25 mouse cellular contexts compared by ENCODE assay signal in genomic region chr1:175469087-175469788, GRCm38 (mm10). TPM values are rescaled to one million over a fixed set of nuclear protein-coding genes. Genes with fewer than 3 reads are reported as not detected.
DNase-seq lines count a peak whose midpoint lies in the region; ATAC-seq and TF ChIP-seq lines count a peak whose summit lies in the region.
"Had no signal": no experiment of that assay in that cellular context is flagged by ENCODE, and none has a peak within 500 bp of the region (broad histone marks: within the 10 kb centered on the region; RNA-seq: fewer than 3 reads in every experiment).

No protein-coding gene starts in this region.

- H3K36me3 ChIP-seq in forebrain, embryonic 14.5 days (ENCODE audit: control insufficient read depth, insufficient read depth, low read length), result no peaks in the 10 kb centered on the region
- no peaks in the 10 kb centered on the region for H3K36me3 ChIP-seq in forebrain, postnatal 0 days (ENCODE audit: insufficient read depth)
- H3K36me3 ChIP-seq: forebrain, embryonic 15.5 days; heart, embryonic 12.5 days; limb, embryonic 12.5 days; liver, embryonic 13.5 days; lung, embryonic 15.5 days; neural tube, embryonic 15.5 days had no signal

- H3K4me2 ChIP-seq in forebrain, embryonic 14.5 days (ENCODE audit: low read length), result no peak overlapping the region
- no peak overlapping the region for H3K4me2 ChIP-seq in forebrain, postnatal 0 days (ENCODE audit: low read depth)
- H3K4me2 ChIP-seq: forebrain, embryonic 15.5 days; heart, embryonic 12.5 days; limb, embryonic 12.5 days; liver, embryonic 13.5 days; lung, embryonic 15.5 days; neural tube, embryonic 15.5 days had no signal

- no peak for ATAC-seq in forebrain, embryonic 14.5 days
- no peak; the same call in 1 of the 2 replicates for ATAC-seq in forebrain, postnatal 0 days
- ATAC-seq in megakaryocyte, adult 5-6 weeks (ENCODE audit: poor library complexity, severe bottlenecking), result peak; percentile 52
- ATAC-seq: forebrain, embryonic 15.5 days; hindbrain, postnatal 0 days had no signal

- H3K4me3 ChIP-seq in forebrain, embryonic 14.5 days (ENCODE audit: low read depth, low read length), result no peak overlapping the region
- no peak overlapping the region for H3K4me3 ChIP-seq in forebrain, postnatal 0 days (ENCODE audit: low read depth, low read length)
- no peak overlapping the region for H3K4me3 ChIP-seq in layer of hippocampus, adult 2 months
- H3K4me3 ChIP-seq: forebrain, embryonic 15.5 days; heart, embryonic 12.5 days; limb, embryonic 12.5 days; liver, embryonic 13.5 days; lung, embryonic 15.5 days; neural tube, embryonic 15.5 days had no signal

- TF ChIP-seq CTCF in forebrain, postnatal 0 days (IDR thresholded peaks at IDR 0.05; ENCODE audit: low read depth), result no peak
- no peak for TF ChIP-seq CTCF in layer of hippocampus, adult 2 months (conservative IDR thresholded peaks at IDR 0.05)

- 60% methylated on average over 8 of the region's 8 CpGs for WGBS in forebrain, embryonic 14.5 days
- 55% methylated on average over 8 of the region's 8 CpGs for WGBS in forebrain, postnatal 0 days

- H3K9ac ChIP-seq in forebrain, embryonic 14.5 days (ENCODE audit: low read length), result no peak overlapping the region
- no peak overlapping the region for H3K9ac ChIP-seq in forebrain, postnatal 0 days
- H3K9ac ChIP-seq: forebrain, embryonic 15.5 days; heart, embryonic 12.5 days; limb, embryonic 12.5 days; liver, embryonic 13.5 days; lung, embryonic 15.5 days; neural tube, embryonic 15.5 days had no signal

- intact Hi-C loops in heart, postnatal 10 days (cut with DNase I), result no loop called here

- H3K27me3 ChIP-seq in forebrain, embryonic 14.5 days (replicated peaks; ENCODE audit: control insufficient read depth, insufficient read depth, low read length), result no peaks in the 10 kb centered on the region
- H3K27me3 ChIP-seq in forebrain, postnatal 0 days (ENCODE audit: insufficient read depth, low read length), result no peaks in the 10 kb centered on the region
- H3K27me3 ChIP-seq: forebrain, embryonic 15.5 days; heart, embryonic 12.5 days; limb, embryonic 12.5 days; liver, embryonic 13.5 days; lung, embryonic 15.5 days; neural tube, embryonic 15.5 days had no signal

- no peaks in the 10 kb centered on the region for H3K4me1 ChIP-seq in forebrain, embryonic 14.5 days (ENCODE audit: control insufficient read depth, insufficient read depth, low read length)
- no peaks in the 10 kb centered on the region for H3K4me1 ChIP-seq in forebrain, postnatal 0 days (ENCODE audit: insufficient read depth)
- H3K4me1 ChIP-seq: forebrain, embryonic 15.5 days; heart, embryonic 12.5 days; limb, embryonic 12.5 days; liver, embryonic 13.5 days; lung, embryonic 15.5 days; neural tube, embryonic 15.5 days had no signal

- H3K9me3 ChIP-seq in forebrain, embryonic 14.5 days (replicated peaks; ENCODE audit: control insufficient read depth, low read length), result no peaks in the 10 kb centered on the region
- no peaks in the 10 kb centered on the region for H3K9me3 ChIP-seq in forebrain, postnatal 0 days (ENCODE audit: low read length)
- H3K9me3 ChIP-seq: forebrain, embryonic 15.5 days; limb, embryonic 12.5 days; liver, embryonic 13.5 days; lung, embryonic 15.5 days; neural tube, embryonic 15.5 days had no signal

- no peak overlapping the region for H3K27ac ChIP-seq in forebrain, embryonic 14.5 days (ENCODE audit: low read depth, low read length)
- no peak overlapping the region for H3K27ac ChIP-seq in forebrain, postnatal 0 days (ENCODE audit: low read depth, low read length)
- H3K27ac ChIP-seq in layer of hippocampus, adult 2 months, result peak overlapping the region; percentile 0
- H3K27ac ChIP-seq: forebrain, embryonic 15.5 days; hindbrain, postnatal 0 days; limb, embryonic 12.5 days; liver, embryonic 13.5 days; lung, embryonic 15.5 days; neural tube, embryonic 15.5 days had no signal

- DNase-seq in forebrain, embryonic 14.5 days (ENCODE audit: low spot score), result peak; percentile 8
- DNase-seq in forebrain, postnatal 0 days, result no peak
- no peak for DNase-seq in layer of hippocampus, adult 2 months (ENCODE audit: low spot score in 2 of 2)
- DNase-seq in layer of hippocampus, postnatal 25 days (ENCODE audit: extremely low spot score in 1 of 2, low spot score in 1 of 2), result no peak
- DNase-seq in CD4-positive helper T cell, adult 2 months (ENCODE audit: low read depth, low spot score), result peak; percentile 5
- DNase-seq in cerebellum, adult 8-10 months, result no peak
- no peak for DNase-seq in heart, postnatal 10 days
- DNase-seq: adrenal gland, postnatal 25 days; cerebellum, adult 2 months; heart, adult 11 months; heart, postnatal 36 days; kidney, adult 11 months; kidney, postnatal 4 days; liver, embryonic 13.5 days; lung, postnatal 4 days; midbrain, embryonic 14.5 days; right cerebral cortex, postnatal 25 days; thymus, postnatal 25 days had no signal

RNA-seq across cellular contexts. Expression of gene Rgs7, which starts 23.1 kb away (rescaled TPM):
- polyA plus RNA-seq in forebrain, embryonic 14.5 days (2014; fragmentation: Nextera tagmentation; extraction: Ambion mirVana), result 19.1 and 23.0 TPM in 2 replicates
- total RNA-seq in forebrain, postnatal 0 days (2014; rRNA removed), result 46.5 and 50.3 TPM in 2 replicates
- polyA plus RNA-seq in forebrain, postnatal 0 days (2015; fragmentation: Nextera tagmentation; extraction: Ambion mirVana), result 36.2 and 46.1 TPM in 2 replicates
- 10 to 100 TPM; 81.1 to 81.6 TPM for total RNA-seq in layer of hippocampus, adult 2 months (2021)
- 10 to 100 TPM; 76.8 to 80.3 TPM for total RNA-seq in layer of hippocampus, postnatal 25 days (2021)
- not detected in 2 replicates for total RNA-seq in megakaryocyte, adult 5-6 weeks (2015)
- not detected in 2 replicates for total RNA-seq in megakaryocyte, adult 5-6 weeks (2017)
- total RNA-seq in heart, postnatal 10 days (2021), result 1 to 10 TPM; 1.8 to 4.5 TPM

Comparison
In these comparisons a context has a peak if more than half of its experiments do, and no peak if none do; other contexts are left out.
1. DNase-seq: peak in forebrain, embryonic 14.5 days (single experiment) and CD4-positive helper T cell, adult 2 months (single experiment); none in forebrain, postnatal 0 days (single experiment), layer of hippocampus, adult 2 months (0 of 2), layer of hippocampus, postnatal 25 days (0 of 2), cerebellum, adult 8-10 months (single experiment) and heart, postnatal 10 days (0 of 2).